Mouse (Mus musculus) megakaryocyte, adult 5-6 weeks (primary cell): ENCODE measurements around the gene Mrpl38. TPM values are rescaled to one million over a fixed set of nuclear protein-coding genes. Genes with fewer than 3 reads are reported as not detected.
"Not testable (repeated sequence)": the region's sequence is repeated elsewhere in the genome, so short reads cannot be mapped to it uniquely, and the experiment has no call there.

Source experiments
- ATAC-seq: 2 replicates; pipeline ENCODE4 v1.8.0; 2016; ENCODE audit warnings: mild to moderate bottlenecking, inconsistent platforms; ENCODE audit not compliant: poor library complexity, severe bottlenecking
- total RNA-seq, 2 experiments: library from RNA; stranded (forward) in 1 of 2; stranded (reverse) in 1 of 2; fragments of 153-499, 151-499 nt in 1 of 2; fragments of 221-1000, 200-1000 nt in 1 of 2; gene quantifications; 2 replicates each; pipeline versions ENCODE4 v1.2.3 to v1.2.4; 2015 to 2017

Mrpl38 gene
- total RNA-seq, 2 experiments from 2014 or later: 10.0 to 17.3 TPM

DNA sequence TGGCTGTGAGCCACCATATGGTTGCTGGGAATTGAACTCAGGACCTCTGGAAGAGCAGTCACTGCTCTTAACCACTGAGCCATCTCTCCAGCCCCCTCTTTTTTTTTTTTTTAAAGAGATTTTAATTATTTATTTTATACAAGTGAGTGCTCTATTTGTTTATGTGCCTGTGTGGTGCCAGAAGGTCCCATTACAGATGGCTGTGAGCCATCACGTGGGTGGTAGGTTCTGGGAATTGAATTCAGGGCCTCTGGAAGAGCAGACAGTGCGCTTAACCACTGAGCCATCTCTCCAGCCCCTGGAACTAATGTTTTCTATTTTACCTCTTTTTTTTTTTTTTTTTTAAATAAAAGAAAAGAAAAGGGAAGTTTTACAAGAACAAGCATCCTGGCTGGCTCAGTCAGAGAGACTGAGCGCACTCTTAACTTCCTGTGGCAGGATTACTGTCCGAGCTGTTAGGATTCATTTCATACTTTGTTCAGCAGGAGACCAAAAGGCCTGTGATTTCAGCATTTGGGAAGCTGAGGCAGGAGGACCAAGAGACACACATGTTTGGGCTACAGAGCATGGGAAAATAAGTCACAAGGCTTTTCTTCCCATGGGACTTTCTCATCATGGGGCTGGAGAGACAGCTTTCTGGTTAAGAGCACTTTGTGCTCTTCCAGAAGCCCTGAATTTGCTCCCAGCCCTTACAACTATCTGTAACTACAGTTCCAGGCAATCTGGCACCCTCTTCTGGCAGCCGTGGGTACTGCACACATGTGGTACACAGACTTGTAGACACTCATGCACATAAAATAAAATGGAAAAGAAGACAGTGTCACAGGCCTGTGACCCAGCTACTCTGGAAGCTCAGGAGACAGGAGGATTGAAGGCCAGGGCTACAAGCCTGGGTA, 42.2 kb downstream of the Mrpl38 start:
- 0 out of 2 replicates have a peak, but pooled peaks have one; percentile 31 for ATAC-seq

DNA sequence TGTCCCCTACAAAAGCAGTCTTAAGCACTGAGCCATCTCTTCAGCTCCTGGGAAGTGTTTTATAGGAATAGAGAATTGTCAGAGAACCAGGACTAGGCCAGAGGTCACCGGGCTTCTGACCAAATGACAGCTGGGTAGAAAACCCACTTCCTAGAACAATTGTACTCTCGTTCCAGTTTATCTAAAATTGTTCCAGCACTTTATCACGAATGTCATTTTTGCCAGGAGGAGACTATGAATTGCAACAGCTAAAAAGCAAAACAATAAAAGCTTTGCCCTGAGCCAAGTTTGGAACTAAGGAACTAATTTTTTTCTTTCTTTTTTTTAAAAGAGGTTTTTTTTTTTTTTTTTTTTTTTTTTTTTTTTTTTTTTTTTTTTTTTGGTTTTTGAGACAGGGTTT, 43.1 kb downstream of the Mrpl38 start:
- no peak for ATAC-seq

DNA sequence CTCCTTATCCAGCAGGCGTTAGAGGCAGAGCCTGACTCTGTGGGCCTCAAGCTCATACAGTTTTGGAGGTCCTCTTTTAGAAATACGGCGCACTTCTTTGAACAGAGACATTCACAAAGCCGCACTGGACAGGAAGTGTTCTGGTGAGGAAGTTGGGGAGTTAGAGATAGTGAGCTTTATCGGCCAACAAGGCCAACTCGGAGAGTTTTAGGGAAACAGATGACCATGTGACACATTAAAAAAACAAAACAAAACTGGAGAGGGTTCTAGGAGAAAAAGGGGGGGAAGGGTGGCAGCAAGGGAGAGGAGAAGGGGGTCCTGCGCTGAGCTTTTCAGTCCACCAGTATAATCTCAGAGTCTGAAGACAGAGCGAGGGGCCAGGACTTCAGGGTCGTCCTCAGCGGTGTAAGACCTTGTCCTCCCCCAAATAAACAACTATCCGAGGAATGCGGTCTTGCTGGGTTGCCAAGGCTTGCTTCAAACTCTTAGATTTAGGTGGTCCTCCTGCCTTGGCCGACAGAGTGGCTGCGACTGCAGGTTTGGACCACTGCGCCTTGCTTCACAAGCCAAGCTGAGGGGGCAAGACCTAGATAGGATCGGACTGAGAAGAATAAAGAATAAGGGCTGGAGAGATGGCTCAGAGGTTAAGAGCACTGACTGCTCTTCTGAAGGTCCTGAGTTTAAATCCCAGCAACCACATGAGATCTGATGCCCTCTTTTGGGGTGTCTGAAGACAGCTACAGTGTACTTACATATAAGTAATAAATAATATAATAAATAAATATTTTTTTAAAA, 44.7 kb downstream of the Mrpl38 start:
- peak; percentile 75 for ATAC-seq

DNA sequence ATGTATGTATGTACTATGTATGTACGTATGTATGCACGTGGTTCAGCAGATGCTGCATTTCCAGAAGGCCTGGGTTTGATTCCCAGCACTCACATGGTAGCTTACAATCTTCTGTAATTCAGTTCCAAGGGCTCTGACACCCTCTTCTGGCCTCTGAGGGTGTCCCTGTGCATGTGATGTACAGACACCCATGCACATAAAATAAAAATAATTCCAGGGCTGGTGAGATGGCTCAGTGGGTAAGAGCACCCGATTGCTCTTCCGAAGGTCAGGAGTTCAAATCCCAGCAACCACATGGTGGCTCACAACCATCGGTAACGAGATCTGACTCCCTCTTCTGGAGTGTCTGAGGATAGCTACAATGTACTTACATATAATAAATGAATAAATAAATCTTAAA, 45.7 kb downstream of the Mrpl38 start:
- not testable (repeated sequence) for ATAC-seq

DNA sequence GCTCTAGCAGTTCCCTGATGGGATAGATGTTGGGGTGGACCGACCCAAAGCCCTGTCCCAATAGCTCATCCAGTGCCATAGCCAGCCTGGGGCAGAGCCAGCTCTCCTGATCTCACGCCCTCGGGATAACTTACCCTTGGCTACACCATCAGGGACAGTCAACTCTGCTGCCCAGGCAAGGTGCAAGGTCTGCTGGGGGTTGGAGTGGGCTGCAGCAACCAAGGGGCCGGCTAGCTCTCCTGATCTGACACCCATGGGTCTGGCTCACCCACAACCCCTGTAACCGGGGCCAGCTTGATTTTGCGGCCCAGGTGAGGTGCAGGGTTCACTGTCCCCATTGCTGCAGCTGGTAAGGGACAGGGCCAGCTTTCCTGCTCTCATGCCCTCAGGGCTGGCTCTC, 47.1 kb downstream of the Mrpl38 start:
- ATAC-seq: no peak

DNA sequence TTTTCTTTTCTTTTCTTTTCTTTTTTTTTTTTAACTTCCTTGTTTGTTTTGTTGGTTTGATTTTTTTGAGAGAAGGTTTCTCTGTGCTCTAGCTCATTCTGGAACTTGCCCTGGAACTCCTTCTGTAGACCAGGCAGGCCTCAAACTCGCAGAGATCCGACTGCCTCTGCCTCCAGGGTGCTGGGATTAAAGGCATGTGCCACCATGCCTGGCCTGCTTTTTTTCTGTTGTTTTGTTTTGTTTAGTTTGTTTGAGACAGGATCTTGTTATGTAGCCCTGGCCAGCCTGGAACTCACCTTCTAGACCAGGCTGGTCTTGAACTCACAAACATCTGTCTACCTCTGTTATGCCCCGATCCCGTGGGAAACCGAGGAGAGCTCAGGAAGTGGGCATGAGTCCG, 49.1 kb downstream of the Mrpl38 start:
- ATAC-seq: no peak

DNA sequence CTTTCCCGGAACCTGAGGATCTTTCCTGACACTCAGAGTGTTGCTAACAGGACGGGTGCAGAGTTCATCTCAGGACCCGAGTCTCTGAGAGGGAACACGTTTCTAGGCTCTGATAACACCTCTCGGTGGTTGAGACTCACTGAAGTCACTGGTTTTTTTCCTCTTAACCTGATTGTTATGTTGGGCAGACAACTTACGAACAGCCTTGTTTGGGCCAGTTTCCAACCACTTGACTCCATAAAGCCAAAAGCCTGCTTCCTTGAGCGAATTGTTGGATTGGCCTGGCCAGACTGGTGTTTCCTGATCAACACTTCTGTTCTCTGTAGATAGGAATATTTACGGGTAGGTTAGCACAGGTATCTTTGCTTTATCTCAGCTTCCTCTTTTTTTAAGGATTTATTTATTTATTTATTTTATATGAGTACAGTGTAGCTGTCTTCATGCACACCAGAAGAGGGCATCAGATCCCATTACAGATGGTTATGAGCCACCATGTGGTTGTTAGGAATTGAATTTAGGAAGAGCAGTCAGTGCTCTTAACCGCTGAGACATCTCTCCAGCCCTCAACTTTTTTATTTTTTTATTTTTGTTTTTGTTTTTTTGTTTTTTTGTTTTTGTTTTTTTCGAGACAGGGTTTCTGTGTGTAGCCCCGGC, 49.8 kb downstream of the Mrpl38 start:
- no peak for ATAC-seq

DNA sequence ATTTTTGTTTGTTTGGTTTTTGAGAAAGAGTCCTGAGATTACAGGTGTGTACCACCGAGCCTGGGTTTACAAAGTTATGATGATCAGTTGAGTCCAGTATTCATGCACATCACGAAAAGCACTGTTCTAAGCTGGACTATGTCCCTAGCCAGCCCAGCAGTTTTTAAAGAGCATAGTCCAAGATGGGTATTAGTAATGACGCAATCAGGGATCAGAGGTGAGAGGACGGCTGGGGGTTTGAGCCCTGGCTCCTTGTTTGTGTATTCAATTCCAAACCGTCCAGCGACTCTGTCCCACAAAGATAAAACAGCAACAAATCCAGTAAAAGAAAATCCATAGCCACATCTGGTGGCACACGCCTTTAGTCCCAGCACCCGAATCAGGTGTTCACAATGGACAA, 50.5 kb downstream of the Mrpl38 start:
- ATAC-seq: no peak

DNA sequence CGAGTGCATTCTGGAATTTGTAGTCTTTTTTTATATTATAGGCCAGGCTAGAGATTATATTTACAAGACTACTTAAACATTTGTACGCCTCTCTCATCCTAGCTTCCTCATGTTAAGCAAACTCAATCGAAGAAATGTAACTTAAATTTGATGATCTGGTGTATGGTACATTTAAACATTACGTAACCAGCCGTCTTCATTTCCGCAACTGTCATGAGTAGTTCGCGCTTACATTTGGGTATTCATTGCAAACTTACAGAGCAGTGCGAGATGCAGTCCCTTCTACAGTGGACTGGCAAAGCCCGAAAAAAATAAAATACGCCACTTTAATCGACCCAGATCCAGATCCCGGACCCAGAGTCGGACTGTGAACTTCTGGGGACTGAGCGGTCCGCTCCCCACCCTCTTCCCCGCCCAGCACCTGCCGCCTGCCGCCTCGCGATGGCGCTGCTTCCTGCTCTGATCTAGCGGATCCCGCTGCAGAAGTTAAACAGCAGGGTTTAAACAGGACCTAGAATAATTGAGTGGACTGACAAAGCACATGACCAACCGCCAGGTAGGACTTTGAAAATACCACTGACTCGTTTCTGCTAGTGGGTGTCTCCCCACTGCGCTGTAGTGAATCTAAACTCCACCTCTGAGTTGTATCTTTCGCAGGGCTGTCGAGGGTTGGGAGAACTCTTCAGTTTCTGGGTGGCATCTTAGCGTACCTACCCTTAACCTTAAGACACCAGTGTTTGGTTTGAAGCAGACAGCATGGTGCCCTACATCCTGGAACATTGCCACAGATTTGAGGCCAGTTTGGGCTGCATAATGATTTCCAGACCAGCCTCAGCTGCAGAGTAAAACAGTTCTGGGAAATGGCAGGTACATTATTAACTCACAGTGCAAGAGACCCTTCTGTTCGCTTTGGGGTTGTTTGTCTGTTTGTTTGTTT, 51.2 kb downstream of the Mrpl38 start:
- peak; percentile 74 for ATAC-seq

DNA sequence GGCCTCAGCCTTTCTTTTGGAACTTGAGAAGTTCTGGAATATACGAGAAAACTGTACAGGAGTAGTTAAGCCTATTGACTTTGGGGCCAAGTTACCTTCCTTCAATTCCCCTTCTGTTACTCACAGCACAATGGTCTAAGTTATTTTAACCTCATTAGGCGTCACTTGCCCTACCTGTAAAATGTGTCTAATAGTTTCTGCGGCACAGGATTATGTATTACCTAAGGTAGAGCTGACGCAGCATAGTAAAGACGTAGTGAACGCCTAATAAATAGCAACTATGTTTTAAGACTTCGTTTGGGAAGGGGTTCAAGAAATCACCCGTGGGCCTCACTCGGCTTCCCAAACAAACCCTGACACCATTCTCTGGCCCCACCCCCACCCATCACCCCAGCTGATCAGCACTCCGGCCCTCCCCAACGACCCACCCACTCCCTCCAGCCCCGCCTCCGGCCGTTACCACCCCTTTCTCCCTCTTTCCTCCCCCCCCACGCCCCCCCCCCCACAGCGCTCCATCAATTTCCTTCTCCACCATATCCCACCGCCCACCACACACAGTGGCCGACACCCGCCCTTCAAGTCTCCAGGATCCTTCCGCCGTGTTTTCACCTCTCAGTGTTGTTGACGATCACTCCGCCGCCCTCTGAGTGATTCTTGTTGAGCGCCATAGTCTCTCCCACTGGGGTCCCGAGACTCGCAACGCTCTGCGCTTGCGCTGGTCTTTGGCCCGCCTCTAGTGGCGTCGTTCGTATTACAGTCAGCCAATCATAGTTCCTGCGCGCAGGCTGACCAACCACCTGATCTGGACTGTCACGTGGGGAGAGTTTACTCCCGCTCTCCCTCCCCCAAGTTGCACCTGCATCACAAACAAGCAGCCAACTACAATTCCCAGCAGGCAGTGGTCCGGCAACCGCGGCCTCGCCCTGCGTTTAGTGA, 52.1 kb downstream of the Mrpl38 start, which contains the start of gene Wbp2:
Gene Wbp2 (minus strand): TSS at position 738 of the 936 bp plus-strand sequence.
- ATAC-seq: peak; percentile 93

DNA sequence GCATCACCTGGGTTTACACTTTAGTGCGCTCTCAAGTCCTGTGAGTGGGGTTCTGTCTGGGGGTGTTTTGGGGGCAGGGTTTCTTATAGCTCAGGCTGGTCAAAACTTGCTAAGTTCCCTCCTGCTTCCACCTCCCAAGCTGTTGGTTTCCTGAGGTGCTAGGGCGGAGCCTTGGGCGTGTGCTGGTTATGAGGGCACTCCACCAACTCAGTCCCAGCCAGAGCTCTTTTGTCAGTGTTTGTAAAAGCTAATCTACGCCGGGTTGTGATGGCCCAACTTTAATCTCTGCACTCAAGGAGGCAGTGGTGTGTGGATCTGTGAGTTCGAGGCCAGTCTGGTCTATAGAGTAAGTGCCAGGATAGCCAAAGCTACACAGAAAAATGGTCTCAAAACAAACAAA, 54.5 kb downstream of the Mrpl38 start:
- ATAC-seq: no peak

DNA sequence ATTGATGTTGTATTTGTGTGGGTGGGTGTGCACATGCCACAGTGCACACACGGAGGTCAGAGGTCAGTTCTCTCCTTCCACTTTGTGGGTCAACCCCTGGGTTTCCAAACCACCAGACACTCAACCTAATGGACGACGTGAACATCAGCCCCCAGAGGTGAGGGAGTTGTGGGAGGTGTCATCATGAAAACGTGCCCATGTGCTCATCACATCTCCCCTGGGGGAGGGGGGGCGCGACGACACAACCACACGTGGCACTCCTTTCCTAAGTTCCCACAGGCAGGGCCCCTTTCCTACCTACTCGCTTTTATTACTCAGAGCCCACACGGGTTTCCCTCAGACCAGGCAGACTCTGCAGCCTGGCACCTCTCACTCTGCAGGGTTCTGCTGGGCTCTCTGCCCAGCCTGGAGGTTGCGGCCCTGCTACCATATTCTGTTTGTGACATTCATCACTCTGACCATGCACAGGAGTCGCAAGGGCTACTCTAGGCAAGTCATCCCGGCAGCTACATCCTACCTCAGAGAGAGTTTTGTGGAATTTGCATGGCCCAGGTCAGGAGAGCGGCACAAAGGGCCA, 55.5 kb downstream of the Mrpl38 start:
- no peak for ATAC-seq

Other genes starting within 250 kb of the Mrpl38 start
- 37.5 and 48.1 TPM in 2 replicates for gene Smim5, start 238.9 kb downstream of the Mrpl38 start, total RNA-seq (2015)
- gene Smim5, start 238.9 kb downstream of the Mrpl38 start, total RNA-seq (2017): 40.4 and 42.5 TPM in 2 replicates
- gene Smim6, start 226.9 kb downstream of the Mrpl38 start, total RNA-seq (2015): 2.7 and 4.9 TPM in 2 replicates
- gene Smim6, start 226.9 kb downstream of the Mrpl38 start, total RNA-seq (2017): 0.73 TPM in 1 of 2 replicates, not detected in the other
- 18.6 and 22.6 TPM in 2 replicates for gene Sap30bp, start 205.6 kb downstream of the Mrpl38 start, total RNA-seq (2015)
- 158 and 190 TPM in 2 replicates for gene Sap30bp, start 205.6 kb downstream of the Mrpl38 start, total RNA-seq (2017)
- gene Recql5, start 205.4 kb downstream of the Mrpl38 start, total RNA-seq (2015): 13.2 and 19.9 TPM in 2 replicates
- gene Recql5, start 205.4 kb downstream of the Mrpl38 start, total RNA-seq (2017): 19.9 and 22.5 TPM in 2 replicates
- gene Itgb4, start 164.2 kb downstream of the Mrpl38 start, total RNA-seq (2015): 0.09 TPM in 1 of 2 replicates, not detected in the other
- not detected in 2 replicates for gene Itgb4, start 164.2 kb downstream of the Mrpl38 start, total RNA-seq (2017)
- 4.6 and 5.0 TPM in 2 replicates for gene Galk1, start 126.1 kb downstream of the Mrpl38 start, total RNA-seq (2015)
- gene Galk1, start 126.1 kb downstream of the Mrpl38 start, total RNA-seq (2017): 10.4 and 10.8 TPM in 2 replicates
- 756 and 808 TPM in 2 replicates for gene H3f3b, start 110.9 kb downstream of the Mrpl38 start, total RNA-seq (2015)
- 735 and 795 TPM in 2 replicates for gene H3f3b, start 110.9 kb downstream of the Mrpl38 start, total RNA-seq (2017)
- 10.1 and 10.5 TPM in 2 replicates for gene Unk, start 108.5 kb downstream of the Mrpl38 start, total RNA-seq (2015)
- gene Unk, start 108.5 kb downstream of the Mrpl38 start, total RNA-seq (2017): 7.8 and 8.3 TPM in 2 replicates
- gene Unc13d, start 60.9 kb downstream of the Mrpl38 start, total RNA-seq (2015): 16.5 and 18.2 TPM in 2 replicates
- 26.7 and 27.7 TPM in 2 replicates for gene Unc13d, start 60.9 kb downstream of the Mrpl38 start, total RNA-seq (2017)
- gene Wbp2, start 51.9 kb downstream of the Mrpl38 start, total RNA-seq (2015): 89.9 and 100 TPM in 2 replicates
- 39.5 and 49.8 TPM in 2 replicates for gene Wbp2, start 51.9 kb downstream of the Mrpl38 start, total RNA-seq (2017)
- gene Trim47, start 11.7 kb downstream of the Mrpl38 start, total RNA-seq (2015): 0.47 TPM in 1 of 2 replicates, not detected in the other
- 0.07 TPM in 1 of 2 replicates, not detected in the other for gene Trim47, start 11.7 kb downstream of the Mrpl38 start, total RNA-seq (2017)
- gene Trim65, start 7.7 kb downstream of the Mrpl38 start, total RNA-seq (2015): 15.8 and 15.9 TPM in 2 replicates
- 7.9 and 10.7 TPM in 2 replicates for gene Trim65, start 7.7 kb downstream of the Mrpl38 start, total RNA-seq (2017)
- 2.9 and 5.9 TPM in 2 replicates for gene Fbf1, start 29.3 kb upstream of the Mrpl38 start, total RNA-seq (2015)
- 5.7 and 6.3 TPM in 2 replicates for gene Fbf1, start 29.3 kb upstream of the Mrpl38 start, total RNA-seq (2017)
- gene Ten1, start 60.0 kb upstream of the Mrpl38 start, total RNA-seq (2015): 58.5 and 63.9 TPM in 2 replicates
- 21.4 and 27.2 TPM in 2 replicates for gene Ten1, start 60.0 kb upstream of the Mrpl38 start, total RNA-seq (2017)
- gene Acox1, start 60.2 kb upstream of the Mrpl38 start, total RNA-seq (2015): 15.1 and 18.3 TPM in 2 replicates
- 18.6 and 19.7 TPM in 2 replicates for gene Acox1, start 60.2 kb upstream of the Mrpl38 start, total RNA-seq (2017)
- 0.11 TPM in 1 of 2 replicates, not detected in the other for gene Evpl, start 99.2 kb upstream of the Mrpl38 start, total RNA-seq (2015)
- gene Evpl, start 99.2 kb upstream of the Mrpl38 start, total RNA-seq (2017): 0.24 and 0.37 TPM in 2 replicates
- gene Srp68, start 135.3 kb upstream of the Mrpl38 start, total RNA-seq (2015): 17.4 and 21.0 TPM in 2 replicates
- gene Srp68, start 135.3 kb upstream of the Mrpl38 start, total RNA-seq (2017): 17.8 and 19.3 TPM in 2 replicates
- not detected in 2 replicates for gene Galr2, start 142.1 kb upstream of the Mrpl38 start, total RNA-seq (2015)
- gene Galr2, start 142.1 kb upstream of the Mrpl38 start, total RNA-seq (2017): 0.07 TPM in 1 of 2 replicates, not detected in the other
- gene Exoc7, start 168.4 kb upstream of the Mrpl38 start, total RNA-seq (2015): 29.2 and 34.8 TPM in 2 replicates
- gene Exoc7, start 168.4 kb upstream of the Mrpl38 start, total RNA-seq (2017): 20.3 and 27.3 TPM in 2 replicates
- not detected in 2 replicates for gene Foxj1, start 196.5 kb upstream of the Mrpl38 start, total RNA-seq (2015)
- not detected in 2 replicates for gene Foxj1, start 196.5 kb upstream of the Mrpl38 start, total RNA-seq (2017)